Mouse (Mus musculus) urinary bladder, adult 18-20 months (tissue): ENCODE data around the gene Nqo2.
"Not testable (repeated sequence)": the region's sequence is repeated elsewhere in the genome, so short reads cannot be mapped to it uniquely, and the experiment has no call there.

Source experiments
- DNase-seq, 2 experiments: peaks; one replicate each; pipeline ENCODE4 v3.0.0; 2022; ENCODE audit warnings: low spot score in 2 of 2, mixed read lengths in 2 of 2

The Nqo2 gene

DNA sequence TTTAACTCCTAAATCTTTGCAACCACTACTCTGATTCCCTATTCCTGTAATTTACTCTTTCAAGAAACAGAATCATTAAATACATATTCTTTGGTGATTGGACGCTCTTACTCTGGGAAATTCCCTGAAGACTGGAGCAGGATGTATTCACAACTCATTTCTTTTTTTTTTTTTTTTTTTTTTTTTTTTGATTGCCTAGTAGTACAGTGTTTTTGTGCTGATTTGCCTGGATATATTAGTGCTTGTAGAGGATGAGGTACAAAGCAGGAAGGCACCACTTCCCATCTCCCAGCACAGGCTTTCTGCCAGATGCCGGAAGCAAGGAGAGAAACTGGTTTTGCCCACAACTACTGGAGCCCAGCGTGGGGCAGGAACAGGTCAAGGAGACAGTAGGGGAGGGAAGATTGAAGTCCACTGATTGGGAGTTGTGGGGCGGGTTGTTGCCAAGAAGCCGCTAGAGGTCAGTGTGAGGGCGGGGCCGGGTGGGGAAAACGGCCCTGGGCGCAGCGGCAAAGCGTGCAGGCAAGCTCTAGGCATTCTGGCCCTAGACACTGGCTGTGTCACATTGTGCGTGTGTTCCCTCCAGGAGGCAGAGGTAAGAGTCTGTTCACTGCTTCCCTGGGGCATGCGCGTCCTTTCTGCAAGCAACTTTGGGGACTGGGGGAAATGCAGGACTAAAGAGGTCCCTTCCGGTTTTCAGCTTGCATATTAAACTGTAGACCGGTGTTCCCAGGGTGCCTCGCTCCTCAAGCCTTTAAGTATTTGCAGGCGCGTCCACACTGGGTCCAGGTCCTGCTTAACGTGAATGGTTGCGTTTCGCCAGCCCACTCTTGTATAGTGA is at the start of gene Nqo2:
Gene Nqo2, plus strand, starts transcription at position 482 of the 841 bp plus-strand sequence.
- DNase-seq = peak; percentile 54 to 77

- no peak for DNase-seq
Measured at GRCm38 (mm10) chr13:33921041-33921440, 43.4 kb upstream of the Nqo2 start.

DNA sequence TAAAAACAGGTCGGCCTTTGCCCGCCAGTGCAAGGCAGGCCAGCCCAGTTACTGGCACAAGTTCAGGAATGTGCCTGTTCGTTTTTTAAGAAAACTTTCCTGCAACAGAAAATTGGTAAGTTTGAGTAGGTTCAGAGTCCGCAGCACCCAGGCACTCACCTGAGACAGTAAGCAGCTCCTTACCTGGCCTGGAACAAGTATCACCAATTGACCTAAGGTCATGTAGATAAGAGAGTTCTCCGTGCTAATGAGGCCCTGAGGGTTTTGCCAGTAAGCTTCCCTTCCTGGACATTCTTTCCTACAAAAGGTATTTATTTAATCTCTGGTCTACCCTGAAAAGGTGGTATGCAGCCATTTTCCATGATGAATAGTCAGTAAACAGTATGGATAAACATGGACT is 42.8 kb upstream of the Nqo2 start:
- DNase-seq = no peak

DNA sequence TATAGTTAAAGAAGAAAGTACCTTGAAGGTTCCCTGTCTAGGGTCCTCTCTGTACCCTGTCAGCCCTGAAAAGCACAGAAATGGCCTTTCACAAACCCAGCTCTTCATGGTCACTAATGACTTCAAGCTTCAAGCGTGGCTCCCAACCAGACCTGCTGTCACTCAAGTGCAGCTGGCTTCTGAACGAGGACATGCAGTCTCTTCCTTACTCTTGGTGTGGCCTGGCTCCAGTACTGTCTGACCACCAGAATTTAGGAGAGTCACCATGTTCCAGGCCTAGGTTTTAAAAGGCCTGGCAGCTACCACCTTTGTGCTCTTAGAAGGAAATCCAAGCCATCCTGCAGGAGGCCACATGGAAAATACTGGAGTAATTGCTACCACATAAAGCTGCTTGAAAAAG is 34.2 kb upstream of the Nqo2 start:
- DNase-seq = no peak

DNA sequence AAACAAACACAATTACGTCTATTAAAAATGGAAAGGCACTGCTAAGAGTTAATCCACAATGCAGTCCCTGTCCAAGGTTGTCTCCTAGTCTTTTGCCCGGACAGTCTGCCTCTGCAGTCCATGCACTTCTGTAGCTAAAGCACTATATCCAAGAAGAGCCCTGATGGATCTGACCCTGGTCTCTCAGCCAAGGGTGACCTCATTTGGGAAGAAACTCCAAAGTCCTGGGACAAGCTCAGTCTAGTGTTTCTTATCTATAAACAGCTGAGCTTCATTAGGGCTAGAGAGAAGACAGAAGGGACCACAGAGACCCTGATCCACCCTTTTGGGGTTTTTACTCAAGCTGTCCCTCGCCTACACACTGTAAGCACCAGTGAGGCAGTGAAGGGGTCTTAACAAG is 33.6 kb upstream of the Nqo2 start:
- peak in 1 of 2 experiments; percentile 38 for DNase-seq

DNA sequence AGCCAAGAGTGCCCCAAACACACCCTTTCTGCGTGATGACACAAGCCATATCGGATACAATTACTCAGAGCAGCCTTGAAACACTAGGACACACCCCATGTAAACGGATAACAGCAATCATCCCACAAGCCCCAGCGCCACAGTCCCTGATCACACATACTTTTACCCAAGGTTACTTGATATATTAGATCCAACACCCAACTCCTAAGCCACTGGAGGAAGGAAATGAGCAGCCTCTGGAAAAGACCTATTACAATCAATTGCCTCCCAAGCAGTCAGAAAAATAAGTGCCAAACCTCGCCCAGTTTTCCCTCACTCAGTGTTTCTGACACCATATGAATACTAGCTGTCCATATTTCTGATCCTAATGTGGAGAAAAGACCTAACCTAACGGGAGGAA is 29.7 kb upstream of the Nqo2 start:
- peak in 1 of 2 experiments; percentile 17 for DNase-seq

DNA sequence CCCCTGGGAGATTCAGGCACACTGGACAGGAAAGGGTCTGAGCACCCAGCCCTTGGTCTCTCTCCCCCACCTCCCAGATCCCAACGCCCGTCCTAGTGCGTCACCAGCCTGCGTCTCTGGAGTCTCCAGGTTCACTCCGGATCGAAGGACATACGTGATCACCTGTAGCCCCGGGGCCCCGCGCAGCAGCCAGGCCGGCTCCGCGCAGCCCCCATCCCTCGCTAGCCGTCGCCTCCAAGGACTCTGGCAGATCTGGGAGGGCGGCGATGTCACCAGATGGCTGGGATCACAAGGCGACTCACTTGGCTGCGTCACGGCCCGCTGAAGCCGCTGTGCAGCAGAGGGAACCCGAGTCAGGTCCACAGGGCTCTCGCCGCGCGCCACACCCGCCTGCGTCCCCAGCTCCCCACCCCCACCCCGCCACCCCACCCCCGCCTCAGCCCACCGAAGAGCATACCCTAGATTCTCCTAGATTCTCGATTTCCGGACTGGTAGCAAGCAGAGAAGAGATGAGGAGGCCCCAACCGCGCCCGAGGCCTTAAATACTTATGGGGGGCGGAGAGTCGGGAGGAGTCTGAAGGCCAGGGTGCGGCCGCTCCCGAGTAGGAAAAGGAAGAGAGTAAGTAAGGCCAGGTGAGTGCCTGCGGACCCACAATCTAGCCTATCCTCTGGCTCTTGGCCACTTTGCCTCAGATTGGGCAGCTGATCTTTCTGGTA is 28.9 kb upstream of the Nqo2 start:
- peak; percentile 70 to 74 for DNase-seq

DNA sequence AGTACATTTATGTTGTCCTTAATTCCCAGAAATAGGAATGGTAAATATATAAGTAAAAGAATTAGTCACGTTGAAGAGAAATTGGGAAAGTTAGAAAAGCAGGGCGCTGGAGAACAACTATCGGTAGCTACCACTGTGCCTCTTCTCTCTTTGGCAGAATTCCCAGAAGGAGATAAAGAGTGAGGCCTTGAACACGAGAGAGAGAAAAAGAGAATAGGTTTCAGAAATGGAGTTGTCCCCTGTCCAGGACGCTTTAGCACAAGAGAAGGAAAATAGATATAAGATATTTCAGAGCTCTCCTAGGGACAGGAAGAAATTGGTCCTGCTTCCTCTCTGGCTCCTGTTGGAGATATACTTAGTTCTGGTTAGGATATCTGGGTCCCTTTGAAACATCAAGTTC is 27.3 kb upstream of the Nqo2 start:
- DNase-seq = no peak

GRCm38 (mm10) chr13:33937587-33937986 is 26.9 kb upstream of the Nqo2 start:
- not testable (repeated sequence) for DNase-seq

DNA sequence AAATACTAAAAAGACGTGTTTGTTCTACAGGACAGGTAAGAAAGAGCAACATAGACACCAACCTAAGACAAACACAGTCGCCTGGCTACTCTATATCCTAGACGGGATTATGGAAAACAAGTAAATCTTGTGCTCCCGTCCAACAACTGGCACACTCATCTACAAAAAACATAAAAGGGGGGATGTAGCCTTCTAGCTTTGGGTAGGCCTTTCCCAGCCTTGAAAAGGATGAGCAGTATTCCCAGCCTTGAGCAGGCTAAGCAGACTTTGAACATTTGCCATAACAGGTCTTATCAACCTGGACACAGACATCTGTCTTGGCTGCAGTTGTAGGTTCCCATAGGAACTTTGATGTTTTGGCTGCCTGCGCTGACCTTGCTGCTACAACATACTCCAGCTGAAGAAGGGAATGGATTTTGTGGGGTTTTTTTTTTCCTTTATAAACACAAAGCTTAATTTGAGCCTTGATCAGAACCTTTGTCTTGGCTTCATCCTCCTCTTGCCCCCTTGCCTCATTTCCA is 23.1 kb upstream of the Nqo2 start:
- no peak for DNase-seq

GRCm38 (mm10) chr13:33942212-33942779 is 22.2 kb upstream of the Nqo2 start:
- no peak for DNase-seq

DNA sequence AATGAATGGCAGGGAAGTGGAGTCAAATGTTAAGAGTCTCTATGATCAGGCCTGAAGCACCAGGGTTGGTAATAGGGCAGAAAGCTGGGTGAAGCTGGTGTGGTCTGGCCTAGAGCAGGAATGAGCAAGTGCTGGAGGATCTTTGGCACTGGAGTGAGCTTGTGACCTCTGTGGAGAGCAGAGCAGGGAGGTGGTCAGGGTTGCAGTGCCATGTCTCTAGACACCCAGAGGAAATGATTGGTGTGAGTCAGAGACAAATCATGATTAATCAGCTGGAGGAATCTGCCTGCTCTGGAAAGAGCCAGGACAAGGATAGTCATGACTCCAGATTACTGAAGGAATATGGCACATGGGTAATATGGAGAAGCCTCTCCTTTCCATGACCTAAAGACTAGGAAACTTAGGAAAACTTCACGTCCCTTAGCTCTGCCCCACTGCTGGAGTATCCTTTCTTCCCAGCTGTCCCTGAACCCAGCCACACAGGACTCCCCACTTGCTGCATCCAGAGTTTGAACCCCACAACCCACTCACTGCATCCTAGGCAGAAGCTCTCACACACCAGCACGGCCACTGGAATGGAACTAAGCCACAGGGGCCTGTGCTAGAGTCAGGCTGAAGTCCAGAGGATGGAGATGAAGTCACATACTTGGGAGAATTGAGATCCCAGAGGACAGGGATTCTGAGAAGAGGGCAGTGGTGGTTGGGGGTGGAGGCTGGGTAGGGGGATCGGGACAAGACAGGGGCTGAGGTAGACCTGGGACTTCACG is 13.0 kb upstream of the Nqo2 start:
- DNase-seq = no peak

GRCm38 (mm10) chr13:33952075-33952449 is 12.4 kb upstream of the Nqo2 start:
- DNase-seq = no peak

DNA sequence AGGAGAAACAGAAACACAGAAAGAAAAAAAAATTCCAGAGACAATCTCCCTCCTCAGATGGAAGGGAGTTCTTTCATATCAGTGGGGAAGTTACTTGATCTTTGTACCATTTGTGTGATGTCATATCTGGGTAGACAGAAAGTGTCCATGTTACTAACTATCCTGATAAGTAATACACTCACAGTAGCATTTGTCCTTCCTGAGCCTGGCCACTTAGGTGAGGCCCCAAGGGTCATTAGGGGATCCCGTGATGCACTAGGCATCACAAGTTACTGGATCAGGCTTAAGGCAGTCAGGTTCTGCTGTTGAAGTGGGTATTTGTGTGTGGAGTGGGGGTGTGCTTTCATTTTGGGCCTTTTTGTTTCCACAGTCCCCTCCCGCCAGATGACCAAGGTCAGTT is 11.5 kb upstream of the Nqo2 start:
- no peak for DNase-seq

GRCm38 (mm10) chr13:33956571-33957421 is 7.7 kb upstream of the Nqo2 start:
- no peak for DNase-seq

DNA sequence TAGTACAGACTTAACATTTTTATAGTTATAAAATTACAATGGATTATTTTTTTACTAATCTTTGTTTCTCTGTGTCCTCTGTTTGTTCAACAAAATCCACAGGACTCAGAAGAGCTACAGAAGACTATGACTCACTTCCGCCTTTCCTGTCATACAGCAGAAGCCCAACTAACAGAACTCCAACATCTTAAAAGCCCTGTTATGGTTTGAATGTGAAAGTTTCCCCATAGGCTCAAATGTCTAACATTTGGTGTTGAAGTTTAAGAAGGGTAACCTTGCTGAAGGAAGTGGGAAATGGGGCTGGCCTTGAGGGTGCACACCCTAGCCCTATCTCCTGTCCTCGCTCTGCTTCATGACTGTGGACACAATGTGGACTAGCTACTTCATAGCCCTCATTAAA is 4.7 kb upstream of the Nqo2 start:
- DNase-seq = no peak

GRCm38 (mm10) chr13:33965056-33966024 is 853 bp downstream of the Nqo2 start:
- peak in 1 of 2 experiments; percentile 7 for DNase-seq

DNA sequence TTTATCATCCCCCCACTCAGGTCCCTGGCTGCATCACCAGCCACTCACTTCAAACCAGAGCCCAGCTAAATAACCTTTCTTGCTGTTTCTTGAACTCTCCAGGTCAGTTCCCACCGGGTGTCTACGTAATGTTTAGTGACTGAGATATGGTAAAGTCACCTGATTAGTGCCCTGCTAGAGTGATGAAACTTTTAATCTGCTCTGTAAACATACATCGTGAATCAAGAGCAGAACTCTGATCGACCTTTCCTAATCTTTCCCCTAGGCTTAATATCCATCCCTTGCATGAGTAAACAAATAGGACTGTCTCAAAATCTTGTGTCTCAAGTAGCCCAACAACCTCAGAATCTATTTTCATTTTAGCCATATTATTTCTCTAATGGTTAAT is 1.5 kb downstream of the Nqo2 start:
- DNase-seq = no peak

DNA sequence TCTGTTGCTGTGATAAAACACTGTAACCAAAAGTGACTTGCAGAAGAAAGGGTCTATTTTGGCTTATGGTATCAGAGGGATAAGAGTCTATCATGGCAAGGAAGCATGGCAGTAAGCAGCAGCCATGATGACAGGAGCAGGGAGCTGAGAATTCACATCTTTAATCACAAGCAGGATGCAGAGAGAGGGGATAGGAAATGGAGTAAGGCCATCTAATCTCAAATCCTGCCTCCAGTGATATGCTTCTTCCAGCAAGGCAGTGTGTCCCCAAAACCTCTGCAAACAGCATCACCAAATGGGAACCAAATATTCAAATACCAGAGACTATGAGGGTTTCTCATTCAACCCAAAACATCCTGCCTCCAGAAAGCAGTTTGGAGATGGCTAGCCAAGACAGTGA is 2.1 kb downstream of the Nqo2 start:
- no peak for DNase-seq

DNA sequence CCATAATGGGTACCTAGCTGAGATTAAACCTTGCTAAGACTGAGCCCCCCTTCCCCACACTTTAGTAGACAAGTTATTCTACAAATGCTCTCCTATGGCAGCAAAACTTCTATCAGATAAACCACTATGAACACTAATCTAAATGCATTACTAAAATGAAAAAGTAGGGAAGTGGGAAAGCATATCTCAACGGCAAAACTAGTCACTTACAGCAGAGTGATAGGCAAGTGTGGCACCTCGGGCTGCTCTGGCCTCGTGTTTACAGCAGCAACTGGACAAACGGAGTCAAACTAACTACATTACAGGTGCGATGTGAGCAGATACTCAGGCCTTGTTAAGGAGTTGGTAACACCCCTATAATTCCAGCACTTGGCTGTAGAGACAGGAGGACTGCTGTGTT is 25.1 kb downstream of the Nqo2 start:
- no peak for DNase-seq
